Mouse (Mus musculus): Measurements from ENCODE around the gene Sntg2.

Gene Sntg2

GRCm38 (mm10) chr12:30204457-30204856 is 168.7 kb downstream of the Sntg2 start:
- DNase-seq (ENCODE audit: low read depth, low spot score): no peak

- DNase-seq (ENCODE audit: low read depth, low spot score): no peak
Observed at GRCm38 (mm10) chr12:30202763-30203162, 170.4 kb downstream of the Sntg2 start.

GRCm38 (mm10) chr12:30201031-30201430 is 172.1 kb downstream of the Sntg2 start:
- no peak for DNase-seq (ENCODE audit: low read depth, low spot score)

- DNase-seq (ENCODE audit: low read depth, low spot score): no peak
Observed at GRCm38 (mm10) chr12:30200621-30201020, 172.6 kb downstream of the Sntg2 start.

- no peak for DNase-seq (ENCODE audit: low read depth, low spot score)
Observed at GRCm38 (mm10) chr12:30199735-30200134, 173.4 kb downstream of the Sntg2 start.

GRCm38 (mm10) chr12:30198250-30198649 is 174.9 kb downstream of the Sntg2 start:
- DNase-seq (ENCODE audit: low read depth, low spot score): no peak

- DNase-seq (ENCODE audit: low read depth, low spot score): no peak
Observed at GRCm38 (mm10) chr12:30181721-30182120, 191.5 kb downstream of the Sntg2 start.

GRCm38 (mm10) chr12:30179623-30180022 is 193.6 kb downstream of the Sntg2 start:
- no peak for DNase-seq (ENCODE audit: low read depth, low spot score)

- no peak for DNase-seq (ENCODE audit: low read depth, low spot score)
Observed at GRCm38 (mm10) chr12:30177966-30178365, 195.2 kb downstream of the Sntg2 start.

GRCm38 (mm10) chr12:30177529-30177928 is 195.6 kb downstream of the Sntg2 start:
- no peak for DNase-seq (ENCODE audit: low read depth, low spot score)

GRCm38 (mm10) chr12:30168491-30168890 is 204.7 kb downstream of the Sntg2 start:
- DNase-seq (ENCODE audit: low read depth, low spot score): no peak

GRCm38 (mm10) chr12:30164538-30164937 is 208.6 kb downstream of the Sntg2 start:
- DNase-seq (ENCODE audit: low read depth, low spot score): no peak

GRCm38 (mm10) chr12:30164005-30164404 is 209.2 kb downstream of the Sntg2 start:
- DNase-seq (ENCODE audit: low read depth, low spot score): no peak

- no peak for DNase-seq (ENCODE audit: low read depth, low spot score)
Observed at GRCm38 (mm10) chr12:30161731-30162406, 211.3 kb downstream of the Sntg2 start.

- DNase-seq (ENCODE audit: low read depth, low spot score): peak; percentile 4
Observed at GRCm38 (mm10) chr12:30160475-30160874, 212.7 kb downstream of the Sntg2 start.

- no peak for DNase-seq (ENCODE audit: low read depth, low spot score)
Observed at GRCm38 (mm10) chr12:30159788-30160187, 213.4 kb downstream of the Sntg2 start.

- DNase-seq (ENCODE audit: low read depth, low spot score): no peak
Observed at GRCm38 (mm10) chr12:30154079-30154673, 219.0 kb downstream of the Sntg2 start.

GRCm38 (mm10) chr12:30142085-30142484 is 231.1 kb downstream of the Sntg2 start:
- DNase-seq (ENCODE audit: low read depth, low spot score): no peak

- no peak for DNase-seq (ENCODE audit: low read depth, low spot score)
Observed at GRCm38 (mm10) chr12:30132524-30132923, 240.7 kb downstream of the Sntg2 start, which contains the start of gene Tpo. TSS of gene Tpo (minus strand) at chr12:30132624.

GRCm38 (mm10) chr12:30129411-30129716 is 243.8 kb downstream of the Sntg2 start:
- DNase-seq (ENCODE audit: low read depth, low spot score): no peak

GRCm38 (mm10) chr12:30128561-30129410 is 244.4 kb downstream of the Sntg2 start:
- DNase-seq (ENCODE audit: low read depth, low spot score): peak; percentile 62
